Mouse (Mus musculus) G1E (cell line): ENCODE data around the gene Mfap3l. TPM values are rescaled to one million over a fixed set of nuclear protein-coding genes. Genes with fewer than 3 reads are reported as not detected.

ENCODE experiments used
- ATAC-seq: 2 replicates; pipeline ENCODE4 v1.8.0; 2016; ENCODE audit warnings: mild to moderate bottlenecking; ENCODE audit not compliant: insufficient number of reproducible peaks, poor library complexity, low FRiP score, severe bottlenecking; ENCODE audit errors: extremely low read depth
- DNase-seq: peaks from one replicate; pipeline ENCODE4 v3.0.0; 2012; ENCODE audit warnings: low spot score
- H3K27me3 ChIP-seq: 2 replicates; pipeline ENCODE4 v1.6.1; 2012; ENCODE audit warnings: mild to moderate bottlenecking, low read length, inconsistent platforms; ENCODE audit not compliant: insufficient read depth
- H3K36me3 ChIP-seq: replicated peaks from 2 replicates; pipeline ENCODE3; 2012; ENCODE audit warnings: mild to moderate bottlenecking, inconsistent platforms
- H3K4me1 ChIP-seq: 2 replicates; pipeline ENCODE4 v1.6.1; 2012; ENCODE audit warnings: low read depth, low read length, inconsistent platforms, mixed read lengths; ENCODE audit not compliant: insufficient read depth
- H3K4me3 ChIP-seq: 2 replicates; pipeline ENCODE4 v1.5.1; 2012; ENCODE audit warnings: low read depth, mild to moderate bottlenecking, inconsistent platforms, low read length, moderate library complexity, mixed read lengths
- H3K9me3 ChIP-seq: replicated peaks from 2 replicates; pipeline ENCODE4 v1.6.1; 2012; ENCODE audit warnings: inconsistent platforms
- CTCF ChIP-seq: IDR thresholded peaks from 2 replicates; pipeline ENCODE4 v1.5.1; 2012; ENCODE audit warnings: low read depth, low read length, inconsistent platforms, mixed read lengths
- GATA1 ChIP-seq: IDR thresholded peaks from 2 replicates; pipeline ENCODE4 v1.6.1; 2012; ENCODE audit warnings: borderline replicate concordance, low read length, inconsistent platforms, mixed read lengths
- GATA2 ChIP-seq: IDR thresholded peaks from 2 replicates; pipeline ENCODE4 v1.6.1; 2012; ENCODE audit warnings: low read depth, low read length, inconsistent platforms, borderline replicate concordance
- POLR2AphosphoS5 ChIP-seq: IDR thresholded peaks from 2 replicates; pipeline ENCODE4 v1.6.1; 2012; ENCODE audit warnings: low read depth, low read length, inconsistent platforms; ENCODE audit not compliant: insufficient replicate concordance
- TAL1 ChIP-seq: conservative IDR thresholded peaks from 2 replicates; pipeline ENCODE4 v1.6.1; 2012; ENCODE audit warnings: low read depth, low read length, inconsistent platforms, mixed read lengths
- polyA plus RNA-seq: library from polyadenylated mRNA; stranded (reverse); fragments of >175 nt; gene quantifications from 2 replicates; pipeline ENCODE4 v1.2.3, GENCODE M21; 2012
- total RNA-seq, 2 experiments: library from RNA; stranded (forward) in 1 of 2; stranded (reverse) in 1 of 2; fragments of 200-1000 nt in 1 of 2; fragments of >200 nt in 1 of 2; fragmentation: Nextera tagmentation in 1 of 2; gene quantifications; 2 replicates each; pipeline ENCODE4 v1.2.3; 2014 to 2017

Gene Mfap3l
- total and polyA plus RNA-seq, 3 experiments = 0.11 TPM; not detected in 2

DNA sequence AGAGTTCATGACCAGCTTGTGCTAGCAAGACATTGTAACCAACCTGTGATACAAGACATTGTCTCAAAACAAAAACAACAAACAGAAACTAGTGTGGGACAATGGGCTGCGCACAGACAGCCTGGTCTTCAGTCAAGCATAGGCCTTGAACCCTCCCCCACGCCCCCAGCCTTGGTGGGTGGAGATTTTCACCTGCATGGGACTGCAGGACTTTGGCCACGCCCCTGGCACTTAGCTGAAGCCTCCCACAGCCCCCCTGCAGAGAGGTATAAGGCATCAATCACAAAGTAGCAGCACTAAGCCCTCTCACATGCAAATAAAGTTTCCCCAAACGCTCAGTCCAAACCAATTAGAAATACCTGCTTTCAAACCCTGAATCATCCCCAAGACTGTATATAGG lies 11.1 kb upstream of the Mfap3l start:
- DNase-seq = no peak
- ATAC-seq = no peak
- no peaks in the 10 kb centered on the region for H3K36me3 ChIP-seq
- no peaks in the 10 kb centered on the region for H3K9me3 ChIP-seq
- H3K4me1 ChIP-seq = no peaks in the 10 kb centered on the region
- H3K27me3 ChIP-seq = peaks cover 17% of the 10 kb centered on the region
- TF ChIP-seq CTCF (no peak), GATA2 (no peak), GATA1 (no peak), POLR2AphosphoS5 (no peak), TAL1 (no peak)
- H3K4me3 ChIP-seq = no peak overlapping the region

DNA sequence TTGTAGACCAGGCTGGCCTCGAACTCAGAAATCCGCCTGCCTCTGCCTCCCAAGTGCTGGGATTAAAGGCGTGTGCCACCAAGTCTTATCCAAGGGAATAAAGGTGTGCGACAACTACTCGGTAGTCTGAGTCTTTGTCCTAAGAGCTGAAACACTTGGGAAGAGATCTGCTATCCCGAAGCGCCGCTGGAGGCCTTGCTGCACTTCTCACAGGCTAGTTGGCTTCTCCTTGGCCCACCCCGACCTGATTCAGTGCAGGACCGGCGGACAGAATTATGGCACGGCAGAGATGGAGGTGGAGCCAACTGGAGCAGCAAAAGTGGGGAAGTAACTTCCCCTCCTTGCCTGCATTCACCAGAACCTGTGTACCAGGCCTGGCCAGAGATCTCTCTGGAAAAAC lies 10.6 kb upstream of the Mfap3l start:
- Histone ChIP-seq H3K27me3 (peaks cover 17% of the 10 kb centered on the region), H3K4me3 (no peak overlapping the region), H3K36me3 (no peaks in the 10 kb centered on the region), H3K9me3 (no peaks in the 10 kb centered on the region), H3K4me1 (no peaks in the 10 kb centered on the region)
- DNase-seq (no peak), ATAC-seq (no peak)
- no peak for TF ChIP-seq TAL1
- TF ChIP-seq GATA2 = no peak
- TF ChIP-seq POLR2AphosphoS5 = no peak
- no peak for TF ChIP-seq CTCF
- TF ChIP-seq GATA1 = no peak

DNA sequence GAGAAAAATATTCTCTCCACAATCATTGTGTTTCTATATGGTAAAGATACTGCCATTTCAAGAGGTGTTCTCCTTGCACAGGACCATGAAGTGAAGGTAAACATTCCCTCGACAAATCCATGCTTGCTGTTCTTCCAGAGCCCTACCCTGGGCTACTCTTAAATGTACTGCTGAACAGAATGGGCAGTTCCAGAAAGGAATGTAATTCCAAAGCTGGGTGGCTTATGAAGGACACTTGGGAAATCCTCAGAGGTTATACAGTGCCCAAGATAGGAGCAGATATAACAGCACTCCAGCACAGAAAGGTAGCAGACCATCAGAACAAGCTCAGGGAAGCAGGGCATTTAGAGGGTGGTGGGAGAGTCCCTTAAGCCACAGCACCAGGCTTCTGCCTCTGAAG lies 9.2 kb upstream of the Mfap3l start:
- peaks cover 17% of the 10 kb centered on the region for H3K27me3 ChIP-seq
- H3K36me3 ChIP-seq = no peaks in the 10 kb centered on the region
- H3K9me3 ChIP-seq = no peaks in the 10 kb centered on the region
- no peak for DNase-seq
- no peak overlapping the region for H3K4me3 ChIP-seq
- no peak for ATAC-seq
- no peaks in the 10 kb centered on the region for H3K4me1 ChIP-seq
- no peak for TF ChIP-seq GATA2
- no peak for TF ChIP-seq POLR2AphosphoS5
- no peak for TF ChIP-seq TAL1
- TF ChIP-seq CTCF = no peak
- no peak for TF ChIP-seq GATA1

DNA sequence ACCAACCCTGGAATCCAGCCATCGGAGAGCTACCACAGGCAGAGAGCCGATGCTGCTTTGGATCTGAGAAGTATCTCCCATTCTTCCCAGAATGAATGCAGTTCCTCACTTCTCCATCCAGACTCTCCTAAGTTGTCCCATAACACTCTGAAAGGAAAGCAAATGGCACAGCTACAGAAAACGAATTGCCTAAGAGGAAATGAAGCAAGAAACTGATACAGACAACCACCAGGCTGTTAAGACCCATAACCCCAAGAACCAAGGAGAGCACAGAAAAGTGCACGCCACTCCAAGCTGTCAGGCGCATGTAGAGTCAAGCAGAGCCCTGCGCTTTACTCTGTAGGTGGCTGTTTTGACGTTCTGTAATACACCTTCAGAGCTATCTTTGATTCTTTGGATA lies 7.9 kb upstream of the Mfap3l start:
- no peak for DNase-seq
- peaks cover 13% of the 10 kb centered on the region for H3K27me3 ChIP-seq
- H3K36me3 ChIP-seq = no peaks in the 10 kb centered on the region
- no peaks in the 10 kb centered on the region for H3K4me1 ChIP-seq
- no peak for ATAC-seq
- H3K9me3 ChIP-seq = no peaks in the 10 kb centered on the region
- no peak overlapping the region for H3K4me3 ChIP-seq
- TF ChIP-seq TAL1 (no peak), POLR2AphosphoS5 (no peak), GATA1 (no peak), GATA2 (no peak), CTCF (no peak)

- Histone ChIP-seq H3K36me3 (no peaks in the 10 kb centered on the region), H3K27me3 (peaks cover 21% of the 10 kb centered on the region), H3K4me3 (no peak overlapping the region), H3K9me3 (no peaks in the 10 kb centered on the region; the same call in 1 of the 2 replicates), H3K4me1 (peaks cover 8% of the 10 kb centered on the region; the same call in 1 of the 2 replicates)
- no peak for TF ChIP-seq GATA1
- no peak for TF ChIP-seq POLR2AphosphoS5
- no peak for TF ChIP-seq TAL1
- TF ChIP-seq GATA2 = no peak
- no peak for TF ChIP-seq CTCF
- DNase-seq (no peak), ATAC-seq (no peak)
These were observed 4.7 kb upstream of the Mfap3l start for GRCm38 (mm10) chr8:60627937-60628336.

- ATAC-seq (no peak), DNase-seq (no peak)
- peaks cover 21% of the 10 kb centered on the region for H3K27me3 ChIP-seq
- TF ChIP-seq GATA2 = no peak
- no peak for TF ChIP-seq TAL1
- no peak for TF ChIP-seq GATA1
- TF ChIP-seq POLR2AphosphoS5 = no peak
- TF ChIP-seq CTCF = no peak
- no peak overlapping the region for H3K4me3 ChIP-seq
- no peaks in the 10 kb centered on the region; the same call in 1 of the 2 replicates for H3K9me3 ChIP-seq
- H3K36me3 ChIP-seq = no peaks in the 10 kb centered on the region
- peaks cover 8% of the 10 kb centered on the region; the same call in 1 of the 2 replicates for H3K4me1 ChIP-seq
These were observed 3.6 kb upstream of the Mfap3l start for GRCm38 (mm10) chr8:60629059-60629458.

DNA sequence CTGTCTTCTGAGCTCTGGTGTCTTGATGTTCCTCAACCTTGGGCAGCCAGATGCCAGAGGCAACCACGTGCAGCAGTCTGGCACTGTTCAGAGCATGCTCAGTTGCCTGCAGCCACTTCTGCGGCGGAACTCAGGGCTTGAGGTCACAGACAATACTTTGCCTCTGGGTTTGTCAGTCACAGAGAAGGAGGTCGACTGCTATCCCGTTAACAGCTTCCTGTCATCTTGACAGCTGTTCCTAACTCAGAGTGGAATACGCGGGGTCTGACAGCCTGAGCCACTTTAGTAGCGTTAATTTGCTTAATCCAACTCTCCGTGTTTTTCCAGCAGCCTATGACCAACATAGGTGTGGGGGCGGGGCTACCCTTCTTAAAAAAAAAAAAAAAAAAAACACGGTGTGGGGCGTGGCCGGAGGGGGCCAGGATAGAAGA lies 1.1 kb upstream of the Mfap3l start:
- TF ChIP-seq GATA1 (no peak), GATA2 (no peak), POLR2AphosphoS5 (no peak), CTCF (no peak), TAL1 (no peak)
- ATAC-seq (no peak), DNase-seq (no peak)
- Histone ChIP-seq H3K36me3 (no peaks in the 10 kb centered on the region), H3K9me3 (no peaks in the 10 kb centered on the region; the same call in 1 of the 2 replicates), H3K4me3 (no peak overlapping the region), H3K4me1 (peaks cover 8% of the 10 kb centered on the region; the same call in 1 of the 2 replicates), H3K27me3 (peaks cover 21% of the 10 kb centered on the region)
